Mouse (Mus musculus): ENCODE measurements at regions not wholly inside any gene's neighbourhood (a gene's known extent, or its start where the extent isn't known, plus 50 kb on each side); places are given as distances from the start of the nearest gene placed in this dataset.
"Not testable (repeated sequence)": the region's sequence is repeated elsewhere in the genome, so short reads cannot be mapped to it uniquely, and the experiment has no call there.

- not testable (repeated sequence) for TF ChIP-seq CTCF, POLR2A (IDR thresholded peaks at IDR 0.05; ENCODE audit: extremely low read depth, insufficient read depth, low read length)
Measured at GRCm38 (mm10) chr17:49360251-49360650, 67.9 kb upstream of the Mocs1 start.
